Mouse (Mus musculus): ENCODE data around the gene Zbtb8a. TPM values are rescaled to one million over a fixed set of nuclear protein-coding genes. Genes with fewer than 3 reads are reported as not detected.

The Zbtb8a gene
- 12.2 and 13.0 TPM in 2 replicates for polyA plus RNA-seq (2015; fragmentation: Nextera tagmentation; extraction: Ambion mirVana)

DNA sequence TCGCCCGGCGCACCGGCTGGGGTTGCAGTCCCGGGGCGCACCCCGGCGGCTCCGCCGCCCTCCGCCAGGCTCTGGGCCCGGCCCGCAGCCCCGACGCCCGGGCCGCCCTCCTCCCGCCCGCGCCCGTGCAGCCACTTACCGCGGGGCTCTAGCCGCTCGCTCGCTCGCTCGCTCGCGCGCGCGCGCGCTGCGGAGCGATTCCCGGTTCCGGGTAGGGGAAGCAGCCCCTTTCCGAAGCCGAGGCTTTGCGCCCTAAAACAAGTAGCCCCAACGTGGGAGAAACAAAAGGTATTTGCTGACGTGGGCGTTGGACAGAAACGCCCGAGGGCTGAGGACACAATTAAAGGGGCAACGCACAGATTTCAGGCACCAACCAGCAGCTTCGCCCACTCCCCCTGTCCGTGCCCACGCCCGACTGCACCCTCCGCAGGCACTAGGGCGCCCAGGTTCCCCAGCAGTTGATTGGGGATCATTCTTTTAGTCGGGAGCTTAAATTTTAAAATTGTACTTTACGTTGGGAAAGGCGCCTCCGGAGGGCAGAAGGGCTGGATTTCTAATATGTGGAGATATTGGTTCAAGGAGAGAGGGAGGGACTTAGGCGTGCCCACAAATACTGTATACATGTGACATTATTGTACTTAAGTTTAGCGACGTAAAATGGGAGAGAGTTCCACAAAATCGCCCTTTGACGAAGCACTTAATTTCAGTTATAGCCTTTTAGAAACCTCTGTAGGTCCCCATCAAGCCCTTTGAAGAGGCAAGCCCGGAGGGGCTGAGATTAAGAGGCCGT lies at the start of gene Zbtb8a:
Zbtb8a (minus strand) TSS at position 516 of the 790 bp plus-strand sequence.

DNA sequence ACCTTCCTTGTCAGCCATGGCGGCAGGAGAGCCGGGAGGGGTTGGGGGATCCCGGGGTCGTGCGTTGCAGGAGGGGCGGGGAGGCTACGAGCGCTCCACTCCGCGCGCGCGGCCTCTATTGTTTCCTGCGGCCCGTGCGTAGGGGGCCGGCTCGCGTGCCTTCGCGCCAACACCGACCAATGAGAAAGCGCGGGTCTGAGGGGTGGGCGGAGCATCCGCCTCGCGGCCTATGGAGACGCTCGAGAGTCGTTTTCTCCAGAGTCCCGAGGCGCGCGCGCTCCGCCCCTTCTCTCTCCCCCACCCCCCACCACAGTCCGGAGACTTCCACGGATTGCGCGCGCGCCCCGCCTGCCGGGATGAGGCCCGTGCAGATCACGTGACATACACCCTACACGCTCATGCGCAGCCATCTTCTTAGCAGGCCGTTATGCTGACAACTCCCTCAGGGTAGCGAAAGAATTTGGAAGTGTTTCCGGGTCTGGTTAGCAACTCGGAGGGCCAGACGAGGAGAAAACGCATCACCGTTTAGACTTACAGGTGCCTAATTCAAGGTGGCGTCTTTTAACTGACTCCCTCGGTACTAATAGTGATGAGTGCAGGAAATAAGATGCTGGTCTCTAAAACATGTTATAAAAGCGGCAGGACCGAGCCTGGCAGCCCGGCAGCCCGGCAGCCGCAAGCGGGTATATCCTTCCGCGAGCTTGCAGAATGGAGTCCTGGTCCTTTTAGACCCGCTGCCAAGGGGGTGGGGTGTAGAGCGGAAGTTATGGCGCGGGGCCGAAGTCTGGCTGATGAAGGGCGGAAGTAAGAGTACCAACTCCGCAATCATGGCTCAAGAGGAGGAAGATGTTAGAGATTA lies 42.5 kb downstream of the Zbtb8a start, which contains the start of the genes Rbbp4 and Zbtb8os:
Rbbp4 (minus strand) TSS at position 155 of the 859 bp plus-strand sequence.
Zbtb8os (plus strand) TSS at position 480 of the 859 bp plus-strand sequence.

Other genes starting within 250 kb of the Zbtb8a start
- 3.5 and 5.3 TPM in 2 replicates for gene Fndc5, start 241.1 kb downstream of the Zbtb8a start, polyA plus RNA-seq (2015; fragmentation: Nextera tagmentation; extraction: Ambion mirVana)
- 9.8 and 10.5 TPM in 2 replicates for gene S100pbp, start 188.4 kb downstream of the Zbtb8a start, polyA plus RNA-seq (2015; fragmentation: Nextera tagmentation; extraction: Ambion mirVana)
- 37.5 and 45.4 TPM in 2 replicates for gene Yars, start 188.4 kb downstream of the Zbtb8a start, polyA plus RNA-seq (2015; fragmentation: Nextera tagmentation; extraction: Ambion mirVana)
- gene C77080, start 116.7 kb downstream of the Zbtb8a start, polyA plus RNA-seq (2015; fragmentation: Nextera tagmentation; extraction: Ambion mirVana): 2.5 and 2.9 TPM in 2 replicates
- gene Sync, start 90.5 kb downstream of the Zbtb8a start, polyA plus RNA-seq (2015; fragmentation: Nextera tagmentation; extraction: Ambion mirVana): 1.9 and 3.4 TPM in 2 replicates
- 219 and 230 TPM in 2 replicates for gene Rbbp4, start 42.7 kb downstream of the Zbtb8a start, polyA plus RNA-seq (2015; fragmentation: Nextera tagmentation; extraction: Ambion mirVana)
- 97.7 and 131 TPM in 2 replicates for gene Zbtb8os, start 42.4 kb downstream of the Zbtb8a start, polyA plus RNA-seq (2015; fragmentation: Nextera tagmentation; extraction: Ambion mirVana)
- gene Zbtb8b, start 62.7 kb upstream of the Zbtb8a start, polyA plus RNA-seq (2015; fragmentation: Nextera tagmentation; extraction: Ambion mirVana): 1.0 and 1.4 TPM in 2 replicates
- 24.8 and 39.6 TPM in 2 replicates for gene Bsdc1, start 83.5 kb upstream of the Zbtb8a start, polyA plus RNA-seq (2015; fragmentation: Nextera tagmentation; extraction: Ambion mirVana)
- gene Tssk3, start 112.9 kb upstream of the Zbtb8a start, polyA plus RNA-seq (2015; fragmentation: Nextera tagmentation; extraction: Ambion mirVana): not detected in 2 replicates
- not detected in 2 replicates for gene Fam229a, start 113.1 kb upstream of the Zbtb8a start, polyA plus RNA-seq (2015; fragmentation: Nextera tagmentation; extraction: Ambion mirVana)
- gene Marcksl1, start 135.5 kb upstream of the Zbtb8a start, polyA plus RNA-seq (2015; fragmentation: Nextera tagmentation; extraction: Ambion mirVana): 303 and 354 TPM in 2 replicates
- 88.2 and 99.4 TPM in 2 replicates for gene Hdac1, start 164.6 kb upstream of the Zbtb8a start, polyA plus RNA-seq (2015; fragmentation: Nextera tagmentation; extraction: Ambion mirVana)
- gene Lck, start 195.5 kb upstream of the Zbtb8a start, polyA plus RNA-seq (2015; fragmentation: Nextera tagmentation; extraction: Ambion mirVana): 6.8 and 7.9 TPM in 2 replicates
- 22.2 and 39.7 TPM in 2 replicates for gene Fam167b, start 200.4 kb upstream of the Zbtb8a start, polyA plus RNA-seq (2015; fragmentation: Nextera tagmentation; extraction: Ambion mirVana)
- gene Eif3i, start 222.5 kb upstream of the Zbtb8a start, polyA plus RNA-seq (2015; fragmentation: Nextera tagmentation; extraction: Ambion mirVana): 222 and 224 TPM in 2 replicates
- 182 and 197 TPM in 2 replicates for gene Tmem234, start 222.6 kb upstream of the Zbtb8a start, polyA plus RNA-seq (2015; fragmentation: Nextera tagmentation; extraction: Ambion mirVana)
- 1.2 and 2.5 TPM in 2 replicates for gene Dcdc2b, start 236.1 kb upstream of the Zbtb8a start, polyA plus RNA-seq (2015; fragmentation: Nextera tagmentation; extraction: Ambion mirVana)
- 33.2 and 39.9 TPM in 2 replicates for gene Iqcc, start 241.0 kb upstream of the Zbtb8a start, polyA plus RNA-seq (2015; fragmentation: Nextera tagmentation; extraction: Ambion mirVana)
- gene Ccdc28b, start 245.8 kb upstream of the Zbtb8a start, polyA plus RNA-seq (2015; fragmentation: Nextera tagmentation; extraction: Ambion mirVana): 81.5 and 114 TPM in 2 replicates